Mouse (Mus musculus) inflammation-experienced regulatory T-cells, adult 6 months (primary cell): ENCODE results near the gene Vmn1r230. TPM values are rescaled to one million over a fixed set of nuclear protein-coding genes. Genes with fewer than 3 reads are reported as not detected.

ENCODE experiments used
- ATAC-seq: one replicate; pipeline ENCODE4 v1.8.0; 2017
- polyA plus RNA-seq, 3 experiments: library from polyadenylated mRNA; unstranded; fragments of 100-300 nt; shearing (Covaris generic); gene quantifications; one replicate each; pipeline ENCODE4 v1.2.1; 2017

Vmn1r230 gene
- not detected for polyA plus RNA-seq

DNA sequence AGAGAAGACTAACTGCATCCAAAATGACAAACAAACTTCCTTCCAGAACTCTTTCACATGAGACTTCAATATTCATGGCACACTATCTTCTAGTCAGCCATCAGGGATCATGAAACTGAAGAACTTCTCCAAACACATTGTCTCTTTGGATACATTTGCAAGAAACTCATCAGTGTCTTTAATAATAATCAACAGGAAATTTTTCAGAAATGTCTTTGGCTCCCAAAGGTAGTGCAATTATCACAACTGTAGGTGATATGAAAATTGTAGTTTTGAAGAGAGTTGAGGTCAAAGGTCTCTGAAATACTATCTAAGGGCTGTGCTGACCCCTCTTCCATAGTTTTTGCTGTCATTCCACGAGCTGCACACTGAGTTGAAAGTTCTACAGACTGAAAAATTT, at the start of gene Vmn1r230:
Gene Vmn1r230 (plus strand): TSS at position 301 of the 400 bp plus-strand sequence.
- no peak for ATAC-seq

DNA sequence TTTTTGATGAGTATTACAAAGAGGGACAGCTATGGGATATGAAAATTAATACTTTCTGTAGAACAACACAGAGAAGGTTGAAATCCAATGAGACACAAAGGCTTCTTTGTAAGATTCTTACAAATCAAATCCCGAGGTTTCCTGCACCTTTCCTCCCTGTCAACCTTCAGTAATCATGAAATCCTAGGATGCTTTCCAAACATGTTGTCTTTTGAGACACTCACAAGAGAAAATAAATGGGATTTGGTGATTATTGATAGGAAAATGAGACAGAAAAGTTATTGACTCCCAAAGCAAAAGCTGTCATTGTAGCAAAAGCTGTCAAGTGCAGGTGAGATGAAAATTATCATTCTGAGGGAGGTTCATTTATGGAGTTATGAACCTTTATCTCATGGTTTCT, 29.0 kb upstream of the Vmn1r230 start, which contains the start of gene Vmn1r229:
Gene Vmn1r229 (plus strand): TSS at position 301 of the 400 bp plus-strand sequence.
- no peak for ATAC-seq

Other genes starting within 250 kb of the Vmn1r230 start
- not detected for gene Vmn2r110, start 244.0 kb upstream of the Vmn1r230 start, polyA plus RNA-seq
- gene Fpr-rs3, start 215.6 kb upstream of the Vmn1r230 start, polyA plus RNA-seq: not detected
- gene Vmn1r226, start 157.6 kb upstream of the Vmn1r230 start, polyA plus RNA-seq: not detected
- not detected for gene Vmn1r227, start 110.6 kb upstream of the Vmn1r230 start, polyA plus RNA-seq
- not detected for gene Vmn1r228, start 54.3 kb upstream of the Vmn1r230 start, polyA plus RNA-seq
- gene Vmn1r229, start 28.9 kb upstream of the Vmn1r230 start, polyA plus RNA-seq: under 1 TPM in 2 of 3 experiments, not detected in 1; 0.04 TPM
- gene Vmn1r231, start 64.6 kb downstream of the Vmn1r230 start, polyA plus RNA-seq: under 1 TPM in 1 of 3 experiments, not detected in 2; 0.16 TPM
- not detected for gene Vmn1r232, start 79.3 kb downstream of the Vmn1r230 start, polyA plus RNA-seq
- gene Ppp2r1a, start 104.9 kb downstream of the Vmn1r230 start, polyA plus RNA-seq: 100 to 1,000 TPM; 187 to 252 (median 198) TPM
- gene Vmn1r233, start 156.0 kb downstream of the Vmn1r230 start, polyA plus RNA-seq: under 1 TPM in 2 of 3 experiments, not detected in 1; 0.09 to 0.12 TPM
- 10 to 100 TPM; 17.0 to 25.8 (median 23.2) TPM for gene Zfp160, start 168.5 kb downstream of the Vmn1r230 start, polyA plus RNA-seq